Mouse (Mus musculus) erythroblast, embryonic 14.5 days (primary cell): Measurements from ENCODE around the gene Gsdma2.

Experiments
- GATA1 ChIP-seq: IDR thresholded peaks from 2 replicates; pipeline ENCODE4 v1.6.1; 2012; ENCODE audit warnings: low read length, inconsistent platforms, mixed read lengths
- TAL1 ChIP-seq: IDR thresholded peaks from 3 replicates; pipeline ENCODE4 v1.6.1; 2012; ENCODE audit warnings: low read length, inconsistent platforms, mixed read lengths

DNA sequence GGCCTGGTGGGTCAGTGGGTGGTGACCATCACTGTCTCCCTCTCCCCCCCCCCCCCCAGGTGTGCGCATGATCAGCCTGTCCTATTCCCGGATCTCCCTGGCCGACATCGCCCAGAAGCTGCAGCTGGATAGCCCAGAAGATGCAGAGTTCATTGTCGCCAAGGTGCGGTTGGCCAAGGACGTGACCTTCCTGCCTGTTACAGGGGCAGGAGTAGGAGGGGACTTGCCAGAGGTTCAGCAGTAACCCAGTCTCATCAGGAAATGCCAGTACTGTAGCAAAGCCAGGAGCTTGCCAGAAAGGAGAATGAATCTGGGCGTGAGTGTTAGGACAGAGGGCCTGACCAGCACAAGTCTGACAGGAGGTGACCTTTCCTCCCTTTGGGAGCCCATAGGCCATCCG, 47.2 kb downstream of the Gsdma2 start:
- TF ChIP-seq GATA1 (no peak), TAL1 (no peak)
